Mouse (Mus musculus): ENCODE results near the gene Wdhd1. TPM values are rescaled to one million over a fixed set of nuclear protein-coding genes. Genes with fewer than 3 reads are reported as not detected.

Gene Wdhd1
- polyA plus RNA-seq (2012; fragmentation: generic; extraction: Trizol) = 1 to 10 TPM; 1.8 to 2.2 TPM

DNA sequence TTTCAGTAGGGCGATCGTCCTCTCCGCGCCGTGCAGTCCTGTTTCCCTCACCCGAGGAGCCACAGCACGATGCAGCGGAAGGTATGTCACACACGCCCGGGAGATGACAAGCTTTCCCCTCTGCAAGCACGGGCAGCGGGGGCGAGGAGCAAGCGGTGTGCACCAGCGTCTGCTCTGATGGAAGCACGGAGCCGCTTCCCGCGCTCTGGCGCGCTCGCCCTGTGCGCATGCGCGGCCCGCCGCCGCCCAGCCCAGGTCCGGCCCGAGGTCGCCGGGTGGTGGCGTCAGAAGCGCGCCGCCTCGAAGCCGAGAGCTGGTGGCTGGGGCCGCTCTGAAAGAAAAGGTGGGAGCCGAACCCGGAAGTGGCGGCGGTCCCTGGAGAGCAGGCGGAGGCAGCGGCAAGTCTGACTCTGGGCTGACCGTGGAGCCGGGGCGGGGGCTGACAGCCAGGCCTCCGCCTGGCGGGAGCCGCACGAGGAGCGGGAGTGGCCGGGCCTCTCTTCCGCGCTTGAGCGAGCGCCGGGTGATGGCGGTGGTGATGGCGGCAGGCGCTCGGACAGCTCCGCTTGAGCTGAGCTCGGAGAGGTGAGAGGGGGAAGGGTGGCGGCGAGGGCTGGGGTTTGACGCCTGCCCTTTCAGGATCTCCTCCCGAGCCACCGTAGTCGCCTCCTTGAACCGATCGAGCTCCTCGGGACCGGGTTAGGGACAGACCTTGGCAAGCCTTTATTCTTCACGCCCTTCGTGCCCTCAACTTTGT lies at the start of gene Wdhd1, which contains the start of gene Socs4:
Gene Wdhd1 (minus strand): TSS at position 221 of the 757 bp plus-strand sequence.
Gene Socs4 (plus strand): TSS at position 295 of the 757 bp plus-strand sequence.

DNA sequence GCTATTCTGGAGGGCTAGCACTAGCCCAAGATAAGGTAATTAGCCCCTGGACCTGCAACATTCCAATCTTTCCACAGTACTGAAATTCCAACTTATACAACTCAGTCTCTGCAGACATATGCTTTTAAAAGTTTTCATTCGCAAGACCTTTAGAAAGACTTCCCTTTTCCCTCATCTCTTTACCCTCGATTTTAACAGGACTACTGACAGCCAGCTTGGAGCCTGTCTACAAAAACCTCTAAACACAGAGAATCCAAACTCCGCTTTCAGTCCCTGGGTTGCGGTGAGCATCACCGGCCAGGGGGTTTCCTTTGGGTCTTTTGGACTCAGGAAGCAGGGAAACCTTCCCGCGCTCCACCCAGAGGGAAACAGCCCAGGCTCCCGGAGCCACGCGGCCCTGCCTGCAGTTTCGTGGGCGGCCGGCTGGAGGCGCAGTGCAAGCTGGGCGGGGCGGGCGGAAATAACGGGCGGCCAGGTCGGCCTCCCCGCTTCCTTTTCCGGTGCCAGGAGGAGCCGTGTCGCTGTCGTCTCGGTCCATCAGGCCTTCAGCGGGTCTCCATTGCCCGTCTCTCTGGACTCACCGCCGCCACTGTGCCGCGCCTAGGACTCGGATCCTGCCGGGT lies 21.2 kb upstream of the Wdhd1 start, which contains the start of gene Mapk1ip1l:
Gene Mapk1ip1l (plus strand): TSS at position 482 of the 623 bp plus-strand sequence.

Other genes starting within 250 kb of the Wdhd1 start
- 1 to 10 TPM; 1.3 TPM for gene Gch1, start 87.4 kb downstream of the Wdhd1 start, polyA plus RNA-seq (2012; fragmentation: generic; extraction: Trizol)
- gene Socs4, start 74 bp upstream of the Wdhd1 start, polyA plus RNA-seq (2012; fragmentation: generic; extraction: Trizol) = 1 to 10 TPM in 1 of 2 experiments, under 1 TPM in 1; 0.25 to 1.3 TPM
- 10 to 100 TPM in 1 of 2 experiments, 1 to 10 TPM in 1; 5.5 to 19.6 TPM for gene Mapk1ip1l, start 21.4 kb upstream of the Wdhd1 start, polyA plus RNA-seq (2012; fragmentation: generic; extraction: Trizol)
- gene Lgals3, start 90.9 kb upstream of the Wdhd1 start, polyA plus RNA-seq (2012; fragmentation: generic; extraction: Trizol) = 1,000 to 10,000 TPM in 1 of 2 experiments, 100 to 1,000 TPM in 1; 453 to 2,033 TPM
- 10 to 100 TPM in 1 of 2 experiments, 1 to 10 TPM in 1; 3.8 to 40.8 TPM for gene Dlgap5, start 141.6 kb upstream of the Wdhd1 start, polyA plus RNA-seq (2012; fragmentation: generic; extraction: Trizol)
- gene Fbxo34, start 173.6 kb upstream of the Wdhd1 start, polyA plus RNA-seq (2012; fragmentation: generic; extraction: Trizol) = 10 to 100 TPM in 1 of 2 experiments, 1 to 10 TPM in 1; 2.2 to 12.8 TPM